Mouse (Mus musculus) adrenal gland, postnatal 4 days (tissue): Measurements from ENCODE around the gene Fbxw8. TPM values are rescaled to one million over a fixed set of nuclear protein-coding genes. Genes with fewer than 3 reads are reported as not detected.

Experiments
- DNase-seq, 2 experiments: peaks; one replicate each; pipeline ENCODE4 v3.0.0; 2021 to 2022; ENCODE audit warnings: low spot score in 2 of 2, mixed read lengths in 2 of 2
- total RNA-seq, 2 experiments: library from RNA; stranded (reverse); gene quantifications; 2 replicates each; pipeline ENCODE4 v1.2.3; 2021

Fbxw8 gene
- total RNA-seq, 2 experiments from 2014 or later, result 53.7 to 62.5 TPM

DNA sequence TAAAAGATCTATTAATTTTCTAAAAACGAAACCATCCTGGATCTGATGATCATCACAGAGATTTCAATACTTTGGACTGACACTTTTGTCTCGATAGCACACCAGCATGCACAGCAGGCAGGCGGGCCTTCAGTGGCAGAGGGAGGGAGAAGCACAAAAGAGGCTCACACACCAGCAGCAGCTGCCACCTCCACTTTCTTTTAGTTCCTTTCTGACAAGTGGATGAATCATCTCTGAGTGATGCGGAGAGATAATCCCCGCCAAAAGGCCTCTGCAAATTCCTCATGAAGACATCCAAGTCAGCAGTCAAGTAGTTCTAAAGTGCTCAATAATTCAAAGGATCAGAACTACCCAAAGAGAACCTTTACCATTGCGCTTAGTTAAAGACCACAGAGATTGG lies 75.9 kb downstream of the Fbxw8 start:
- DNase-seq, result no peak

DNA sequence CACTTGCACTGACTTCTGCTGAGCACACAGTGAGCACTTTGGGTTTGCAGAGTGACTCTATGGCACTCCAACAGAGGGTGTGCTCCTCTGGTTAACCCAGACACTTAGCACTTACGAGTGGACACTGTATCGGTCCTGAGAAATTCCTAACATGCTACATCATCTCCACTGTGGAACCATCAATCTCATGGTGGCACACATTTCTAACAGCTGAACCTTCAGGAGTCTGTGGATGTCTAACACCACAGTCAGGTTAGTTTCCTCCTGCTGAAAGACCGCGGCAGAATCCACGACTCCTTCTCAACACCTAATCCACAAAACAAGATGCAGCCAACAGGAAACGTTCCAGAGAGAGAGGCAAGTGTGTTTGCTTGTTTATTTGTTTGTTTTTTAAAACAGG lies 76.7 kb downstream of the Fbxw8 start:
- DNase-seq, result no peak

DNA sequence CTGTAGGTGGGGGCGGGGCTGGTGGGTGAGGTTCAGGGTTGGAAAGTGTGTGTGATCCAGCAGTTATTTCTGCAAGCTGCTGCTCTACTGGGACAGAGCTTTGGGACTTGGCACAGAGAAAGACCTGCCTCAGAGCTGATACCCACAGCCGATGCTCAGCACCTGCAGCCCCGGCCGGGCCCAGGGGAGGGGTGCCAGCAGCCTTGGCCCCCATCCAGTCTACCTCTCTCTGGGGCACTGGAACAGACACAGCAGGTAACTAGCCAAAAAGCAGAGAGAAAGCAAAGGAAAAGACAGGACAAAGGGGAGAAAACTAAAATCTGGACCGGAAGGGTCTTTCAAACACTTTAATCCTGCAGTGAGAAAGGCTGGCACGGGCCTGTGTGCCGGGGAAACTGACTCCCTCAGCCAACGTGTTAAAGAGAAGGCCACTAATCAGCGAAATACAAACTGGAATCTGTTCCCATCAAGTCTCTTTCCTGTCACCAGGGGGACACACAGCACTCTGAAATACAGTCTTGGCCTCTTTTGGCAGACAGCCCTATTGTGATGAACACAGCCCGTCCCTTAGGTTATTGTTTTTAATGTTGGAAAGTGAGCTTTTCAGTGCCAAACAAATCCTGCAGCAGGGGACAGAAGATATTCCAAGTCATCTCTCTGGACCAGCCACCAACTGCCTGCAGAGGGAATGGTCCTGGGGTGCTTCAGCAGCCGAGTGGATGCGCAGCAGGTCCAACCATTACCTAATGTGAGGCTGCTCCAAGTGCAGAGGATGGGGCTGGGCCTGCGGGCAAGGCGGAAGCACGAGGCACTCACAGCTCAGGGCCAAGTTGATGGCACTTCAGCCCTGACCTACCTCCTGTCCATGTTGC lies 78.3 kb downstream of the Fbxw8 start:
- DNase-seq, result no peak

DNA sequence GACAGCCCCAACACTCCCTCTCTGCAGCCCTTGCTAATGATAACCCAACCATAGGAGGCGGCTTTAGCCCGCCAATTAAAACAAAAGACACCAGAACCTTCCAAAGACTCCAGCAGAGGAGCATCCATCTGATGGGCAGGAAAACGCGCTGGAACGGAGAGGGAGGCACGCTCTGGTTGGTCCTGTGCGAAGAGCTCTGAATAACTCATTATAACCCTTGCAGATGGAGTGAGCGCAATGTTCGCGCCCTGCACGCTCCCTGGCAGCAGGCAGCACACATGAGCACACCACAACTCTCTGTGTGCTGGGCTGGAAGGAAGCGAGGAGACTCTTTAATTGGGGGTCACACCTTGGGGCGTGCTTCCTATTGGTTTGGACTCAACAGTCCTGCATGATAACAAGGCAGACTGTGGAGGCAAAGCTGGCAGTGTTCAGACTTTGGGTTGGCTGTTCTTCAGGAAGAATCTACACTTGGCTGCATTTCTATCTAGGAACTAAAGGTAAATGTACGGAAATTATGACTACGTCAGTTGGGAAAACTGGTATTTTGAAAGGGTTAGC lies 82.0 kb downstream of the Fbxw8 start:
- DNase-seq, result no peak

DNA sequence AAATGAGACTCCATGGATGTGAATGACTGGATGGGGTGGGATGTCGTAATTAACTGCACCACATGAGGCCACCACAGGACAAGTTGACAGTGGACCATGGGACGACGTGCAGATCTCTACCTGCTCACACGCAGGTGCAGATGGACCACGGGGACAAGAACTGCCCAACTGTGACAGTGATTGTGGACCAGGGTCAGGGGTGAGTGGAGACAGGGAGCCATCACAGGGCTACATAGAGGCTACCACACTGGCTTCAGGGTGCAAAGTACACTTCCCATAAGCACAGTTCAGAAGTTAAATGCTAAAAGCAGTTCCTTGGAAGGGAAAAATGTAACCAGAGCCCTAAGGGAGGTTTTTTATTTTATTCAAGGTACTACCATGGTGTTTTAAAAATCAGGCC lies 83.5 kb downstream of the Fbxw8 start:
- DNase-seq, result no peak

DNA sequence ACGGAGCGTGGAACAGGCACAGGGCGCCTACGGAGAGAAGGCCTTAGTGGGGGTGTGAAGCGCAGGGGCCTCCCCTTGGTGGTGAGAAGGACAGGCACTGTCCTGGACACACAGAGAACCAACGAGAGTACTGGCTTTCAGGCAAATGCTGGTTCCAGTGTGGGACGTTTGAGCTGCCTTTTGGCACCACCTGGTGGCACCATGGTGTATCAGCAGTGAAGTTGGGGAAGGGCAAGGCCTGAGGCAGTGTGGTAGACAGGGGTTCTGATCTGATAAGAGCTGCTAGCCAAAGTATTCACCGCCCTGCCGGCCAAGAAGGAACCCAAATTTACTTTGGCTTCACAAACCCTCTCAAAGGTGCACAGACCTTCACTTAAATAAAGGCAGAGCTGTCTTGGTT lies 85.9 kb downstream of the Fbxw8 start:
- DNase-seq, result peak; percentile 52 to 55

DNA sequence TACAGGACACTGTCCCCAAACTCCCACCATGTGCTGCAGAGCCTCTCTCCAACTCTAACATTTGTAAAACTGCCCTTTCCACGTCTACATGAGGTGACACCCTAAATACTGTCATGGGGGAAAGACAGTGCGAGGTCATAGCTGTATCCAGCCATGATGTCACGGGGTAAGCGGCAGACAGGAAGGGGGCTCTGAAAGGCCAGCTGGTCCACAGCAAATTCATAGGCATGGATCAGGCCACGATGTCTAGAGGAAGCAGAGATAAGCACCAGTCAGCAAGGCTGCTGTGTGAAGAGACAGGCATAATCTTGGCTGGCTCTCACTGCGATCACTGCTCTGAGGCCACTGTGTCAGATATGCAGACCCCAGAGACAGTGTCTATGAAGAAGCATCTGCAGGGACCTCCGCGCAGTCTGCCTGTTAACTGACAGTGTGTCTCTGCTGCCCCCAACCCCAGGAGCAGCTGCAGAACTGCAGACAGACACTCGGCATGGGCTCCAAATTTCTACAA lies 87.2 kb downstream of the Fbxw8 start:
- DNase-seq, result no peak

DNA sequence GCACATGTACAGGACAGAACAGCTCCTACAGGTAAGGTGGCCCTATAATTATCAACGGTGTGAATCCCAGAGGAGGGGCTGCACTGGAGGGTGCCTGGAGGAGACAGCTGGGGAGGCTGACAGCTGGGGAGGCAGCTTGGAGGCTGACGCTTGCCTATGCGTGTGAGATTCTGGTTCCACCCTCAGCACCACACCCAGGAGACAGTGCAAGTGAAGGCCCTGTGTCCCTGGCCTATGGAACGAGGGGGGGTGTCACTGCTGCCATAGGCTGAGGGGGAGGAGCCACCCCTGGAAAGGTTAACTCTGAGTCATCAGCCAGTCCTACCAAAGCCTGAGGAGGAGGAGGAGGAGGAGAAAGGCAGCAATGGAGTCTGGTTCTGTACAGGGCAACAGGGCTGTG lies 87.7 kb downstream of the Fbxw8 start:
- no peak for DNase-seq

DNA sequence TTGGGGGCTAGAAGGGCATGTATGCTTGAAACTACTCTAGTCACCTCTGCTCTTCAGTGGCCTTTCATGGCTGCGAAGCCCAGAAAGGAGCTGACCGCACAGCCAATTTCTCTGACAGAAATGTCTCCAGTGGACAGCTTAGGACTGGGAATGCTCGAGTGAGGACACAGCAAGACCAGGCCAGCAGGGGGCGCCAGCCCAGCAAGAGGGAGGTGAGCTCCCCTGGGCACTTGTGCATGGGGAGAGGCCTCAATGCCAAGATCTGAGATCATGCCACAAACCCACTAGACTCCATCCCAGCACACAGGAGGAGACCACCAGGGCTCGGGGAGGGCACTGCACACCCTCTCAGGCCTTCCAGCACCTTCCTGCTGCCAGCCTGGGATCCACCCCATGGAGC lies 88.4 kb downstream of the Fbxw8 start:
- DNase-seq, result peak; percentile 65 to 66

DNA sequence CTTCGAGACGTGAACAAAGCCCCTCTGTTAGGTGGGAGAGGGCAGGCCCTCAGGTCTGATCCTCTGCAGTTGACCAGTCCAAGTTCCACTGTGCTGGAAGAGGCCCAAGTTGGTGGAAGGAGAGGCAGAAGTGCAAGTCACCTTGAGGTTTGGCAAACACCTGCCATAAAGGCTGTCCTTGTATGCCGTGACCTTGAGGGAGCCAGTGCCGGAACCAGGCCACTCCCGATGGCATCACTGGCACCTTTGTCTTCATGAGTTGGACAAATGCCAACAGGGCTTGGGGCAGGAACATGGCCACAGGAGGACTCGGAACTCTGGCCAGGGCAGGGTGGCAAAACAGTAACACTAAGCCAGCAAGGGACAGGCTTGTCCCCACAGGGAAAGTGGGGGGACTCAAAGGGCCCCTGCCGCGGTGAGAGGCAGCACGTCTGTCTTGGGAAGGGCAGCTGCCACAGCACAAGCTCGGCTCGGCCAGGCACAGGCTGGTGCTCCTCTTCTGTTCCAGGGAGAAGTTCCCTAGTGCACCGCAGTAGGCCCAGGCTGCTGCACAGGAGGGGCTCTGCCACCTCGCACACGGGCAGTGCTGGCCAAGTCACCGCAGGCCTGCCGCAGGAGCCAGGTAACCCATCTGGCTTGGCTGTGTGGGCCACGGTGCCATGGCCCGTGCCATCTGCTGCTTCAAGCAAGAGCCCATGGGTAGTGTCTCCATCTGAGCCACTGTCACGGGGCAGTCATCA lies 89.6 kb downstream of the Fbxw8 start:
- DNase-seq, result no peak

DNA sequence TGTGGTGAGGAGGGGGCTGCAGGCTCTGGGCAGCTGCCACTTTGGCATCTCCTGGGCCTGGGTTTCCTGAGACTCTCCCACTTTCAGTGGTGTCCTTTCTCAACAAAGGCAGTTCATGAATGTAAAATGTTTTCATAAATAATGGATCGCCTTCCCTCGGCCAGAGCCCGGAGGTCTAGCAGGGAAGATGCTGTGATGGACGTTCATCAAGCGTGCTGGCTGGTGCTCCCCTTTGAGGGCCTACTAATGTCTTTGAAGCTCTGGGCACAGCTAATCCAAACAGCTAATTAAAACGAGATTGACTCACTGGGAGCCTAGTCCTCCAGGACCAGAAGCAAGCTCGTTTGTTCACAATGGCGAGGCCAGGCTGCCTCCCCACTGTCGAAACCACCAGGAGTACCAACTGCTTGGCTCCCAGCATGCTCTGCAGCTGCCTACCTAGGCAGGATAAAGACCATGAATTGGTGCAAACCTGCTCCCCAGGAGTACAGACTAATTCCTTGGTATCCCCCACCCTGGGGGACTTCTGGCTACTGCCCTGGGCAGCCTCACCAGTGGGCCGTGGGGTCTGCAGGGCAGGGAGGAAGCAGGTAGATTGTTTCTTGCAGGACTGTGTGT lies 90.9 kb downstream of the Fbxw8 start:
- no peak for DNase-seq

DNA sequence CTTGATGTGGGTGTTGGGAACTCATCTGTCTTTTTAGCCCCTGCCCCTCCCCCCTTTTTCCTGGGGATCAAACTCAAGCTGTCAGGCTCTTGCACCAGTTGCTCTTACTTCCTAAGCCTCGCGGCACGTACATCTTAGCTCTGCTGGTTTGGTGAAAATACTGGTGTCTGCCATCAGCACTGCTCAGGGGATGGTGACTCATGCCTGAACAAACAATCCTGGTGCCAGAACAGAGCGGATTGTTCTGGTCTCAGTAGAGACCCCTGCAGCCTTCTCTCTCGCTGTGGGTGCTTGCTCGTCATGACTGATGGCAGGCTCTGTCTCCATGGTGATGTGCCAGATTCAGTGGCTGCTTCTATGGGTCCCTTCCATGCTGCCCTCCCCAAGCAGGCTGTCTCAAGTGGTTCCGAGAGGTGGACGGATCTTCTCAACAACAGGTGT lies 92.1 kb downstream of the Fbxw8 start:
- no peak for DNase-seq

DNA sequence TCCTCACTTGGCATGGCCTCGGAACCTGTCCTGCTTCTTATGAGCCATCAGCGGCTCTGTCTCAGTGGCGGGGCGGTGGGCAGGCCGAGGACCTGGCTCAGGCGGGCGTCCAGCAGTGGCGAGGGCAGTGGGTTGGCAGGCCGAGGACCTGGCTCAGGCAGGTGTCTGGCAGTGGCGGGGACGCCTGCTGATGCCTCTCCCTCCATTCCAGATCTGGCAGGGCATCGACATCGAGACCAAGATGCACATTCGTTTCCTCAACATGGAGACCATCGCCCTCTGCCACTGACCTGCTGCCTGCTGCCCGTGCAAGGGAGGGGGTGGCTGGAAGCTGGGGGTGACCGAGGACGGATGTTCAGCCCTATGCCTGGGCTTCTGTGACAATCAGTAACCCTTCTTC lies 93.9 kb downstream of the Fbxw8 start:
- no peak for DNase-seq

DNA sequence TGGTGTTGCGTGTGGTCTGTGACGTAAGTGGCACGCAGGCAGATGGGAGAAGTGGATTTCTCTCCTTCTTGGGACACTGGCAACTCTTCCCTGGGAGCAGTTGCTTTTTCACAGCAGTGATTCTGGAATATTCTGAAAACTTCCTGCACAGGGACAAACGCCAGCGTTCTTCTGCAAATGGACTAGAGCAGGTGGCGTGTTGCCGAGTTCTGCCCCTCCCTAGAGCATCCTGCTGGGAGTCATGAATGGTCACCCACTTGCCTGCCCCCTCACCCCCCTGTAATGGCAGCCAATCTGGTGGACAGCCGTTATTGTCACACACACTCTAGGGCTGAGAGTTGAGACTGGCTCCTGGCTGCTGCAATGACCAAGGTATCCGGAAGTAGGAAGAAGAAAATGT lies 95.6 kb downstream of the Fbxw8 start:
- no peak for DNase-seq

DNA sequence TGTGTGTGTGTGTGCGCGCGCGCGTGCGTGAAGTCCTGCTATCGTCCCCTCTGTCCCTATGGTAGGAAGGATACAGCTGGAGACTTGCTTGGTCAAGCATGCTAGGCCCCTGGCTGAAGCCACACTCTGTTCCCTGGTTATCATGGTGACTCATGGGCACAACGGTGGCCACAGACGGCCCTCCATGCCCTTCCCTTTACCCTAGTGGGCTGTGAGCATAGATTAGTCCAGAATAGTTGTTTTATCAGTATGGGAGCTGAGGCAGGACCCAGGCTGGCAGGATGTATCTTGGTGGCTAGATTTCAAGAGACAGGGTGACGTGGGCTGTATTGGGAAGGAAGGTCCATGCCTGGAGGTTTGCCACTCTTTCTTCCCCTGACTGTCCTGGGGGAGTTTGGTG lies 96.4 kb downstream of the Fbxw8 start:
- DNase-seq, result no peak

DNA sequence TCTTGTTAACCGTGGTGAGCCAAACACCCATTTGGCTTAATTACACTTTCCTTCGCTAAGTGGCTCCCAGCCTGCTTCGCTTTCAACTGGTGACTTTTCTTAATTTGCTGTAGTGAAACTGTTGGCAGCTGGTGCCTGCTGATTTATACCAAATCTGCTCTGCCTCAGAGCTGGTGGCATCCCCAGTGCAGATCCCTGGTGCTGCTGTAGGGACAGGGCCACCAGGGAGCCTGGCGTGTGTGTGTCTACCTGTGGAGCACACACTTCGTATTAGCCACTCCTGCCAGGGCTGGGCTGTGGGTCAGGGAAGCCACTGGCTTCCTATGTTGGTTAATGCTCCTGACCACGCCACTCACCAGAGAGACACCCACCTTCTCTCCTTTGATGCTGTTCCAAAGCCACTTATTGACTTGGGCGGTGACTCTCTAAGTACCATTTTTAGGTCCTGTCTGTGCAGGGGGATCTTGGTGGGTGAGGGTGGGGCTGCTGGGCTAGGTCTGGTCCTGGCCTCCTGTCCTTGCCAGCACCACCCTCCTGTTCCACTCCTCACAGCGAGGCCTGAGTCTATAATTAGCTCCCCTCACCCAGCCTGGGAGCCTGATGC lies 97.7 kb downstream of the Fbxw8 start:
- DNase-seq, result no peak

DNA sequence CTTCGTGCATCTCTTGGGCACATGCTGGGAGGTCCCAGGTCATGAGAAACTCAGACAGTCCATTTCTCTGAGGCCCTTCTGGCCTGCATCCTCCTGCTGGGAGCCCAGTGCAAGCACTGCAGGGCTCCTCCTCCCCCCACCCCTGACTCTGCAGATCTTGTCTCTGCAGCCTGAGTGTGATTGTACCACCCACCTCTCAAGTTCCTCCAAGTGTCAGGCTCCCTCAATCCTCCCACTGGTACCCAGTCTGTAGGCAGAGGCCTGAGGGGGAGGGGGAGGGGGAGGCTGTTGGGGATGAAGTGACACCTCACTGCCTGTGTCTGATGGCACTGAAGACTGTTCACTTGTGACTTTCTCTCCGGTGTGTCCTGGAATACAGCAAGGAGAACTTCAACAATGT lies 102.1 kb downstream of the Fbxw8 start:
- no peak for DNase-seq

DNA sequence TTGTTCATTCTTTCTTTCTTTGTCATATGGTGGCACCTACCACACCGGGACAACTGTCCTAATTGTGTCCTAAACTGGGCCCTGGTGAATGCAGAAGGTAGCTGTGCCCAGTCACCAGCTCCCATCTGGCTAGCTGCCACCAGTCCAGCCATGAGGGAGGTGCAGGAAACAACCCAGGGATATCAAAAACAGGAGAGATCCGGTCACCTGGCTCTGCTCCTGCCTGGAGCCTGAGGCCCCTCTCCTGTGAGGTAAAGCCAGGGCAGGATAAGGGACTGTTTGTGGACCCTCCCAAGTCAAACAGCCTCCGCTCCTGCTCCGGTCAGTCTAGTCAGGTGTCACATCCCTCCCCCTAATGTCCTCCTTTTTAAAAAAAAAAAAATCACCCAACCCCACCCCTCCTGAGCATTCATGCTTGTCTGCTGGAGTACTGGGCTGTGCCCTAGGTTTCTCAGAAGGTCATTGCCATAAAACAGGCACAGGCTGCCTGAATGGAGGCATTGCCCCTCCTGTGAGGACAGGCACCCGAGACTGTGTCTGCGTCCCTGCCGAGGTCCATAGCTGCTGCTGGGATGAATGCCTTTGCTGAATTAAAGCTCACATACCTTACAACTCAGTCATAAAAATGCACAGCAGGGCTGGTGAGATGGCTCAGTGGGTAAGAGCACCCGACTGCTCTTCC lies 103.1 kb downstream of the Fbxw8 start:
- no peak for DNase-seq

DNA sequence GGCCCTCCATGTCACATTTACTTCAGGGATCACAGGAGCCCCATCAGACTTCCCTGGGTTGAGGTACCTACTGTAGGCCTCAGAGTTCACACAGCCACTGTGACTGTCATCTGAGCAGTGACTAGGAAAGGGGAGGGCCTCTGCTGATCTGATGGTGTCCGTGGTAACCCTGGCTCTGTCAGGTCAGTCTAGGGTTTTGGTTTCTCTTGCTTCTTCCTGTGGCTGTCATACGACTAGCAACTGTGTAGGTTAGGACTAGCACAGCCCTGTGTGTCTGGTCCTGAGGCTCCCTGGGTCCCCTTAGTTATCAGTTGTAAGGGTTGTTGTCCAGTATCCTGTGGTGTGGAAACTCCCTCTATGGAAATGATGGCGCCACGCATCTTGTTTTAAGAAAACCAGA lies 104.5 kb downstream of the Fbxw8 start:
- no peak for DNase-seq

DNA sequence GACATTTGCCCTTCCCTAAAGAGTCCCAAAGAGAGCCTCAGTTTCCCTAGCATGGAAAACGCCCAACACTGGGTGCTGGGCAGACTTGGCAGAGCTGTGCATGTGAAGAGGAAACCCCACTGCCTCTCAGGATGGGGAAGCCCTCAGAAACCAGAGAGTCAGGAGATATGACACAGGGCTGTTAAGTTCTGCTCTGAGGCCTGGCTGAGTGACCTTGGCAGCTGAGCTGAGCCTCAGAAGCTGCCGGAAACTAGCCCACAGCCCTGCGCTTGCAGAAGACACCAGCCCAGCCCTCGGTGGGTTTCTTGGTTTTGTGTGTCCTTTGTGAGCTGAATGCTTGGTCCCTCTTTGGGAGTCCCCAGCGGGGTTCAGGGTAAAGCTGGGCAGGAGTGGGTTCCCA lies 106.3 kb downstream of the Fbxw8 start:
- DNase-seq, result no peak

DNA sequence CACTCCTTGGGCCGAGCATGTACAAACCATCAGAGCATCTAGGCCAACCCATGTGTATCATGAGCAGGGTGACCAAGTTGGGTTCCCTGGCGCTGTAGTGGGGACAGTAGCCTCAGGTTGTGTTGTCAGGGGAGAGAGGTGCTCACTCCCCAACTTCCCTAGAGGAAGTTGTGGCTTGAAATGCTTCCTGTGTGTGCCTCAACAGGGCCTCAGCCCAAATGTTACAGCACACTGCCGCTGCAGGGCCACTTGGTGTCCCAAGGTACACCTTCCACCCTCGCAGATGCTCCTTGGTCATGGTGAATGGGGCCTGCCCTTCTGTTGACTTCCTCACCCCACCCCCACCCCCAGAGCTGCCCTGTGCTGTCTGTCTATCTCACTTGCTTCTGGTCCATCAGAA lies 106.9 kb downstream of the Fbxw8 start:
- DNase-seq, result no peak
